In the genomic region with DNA sequence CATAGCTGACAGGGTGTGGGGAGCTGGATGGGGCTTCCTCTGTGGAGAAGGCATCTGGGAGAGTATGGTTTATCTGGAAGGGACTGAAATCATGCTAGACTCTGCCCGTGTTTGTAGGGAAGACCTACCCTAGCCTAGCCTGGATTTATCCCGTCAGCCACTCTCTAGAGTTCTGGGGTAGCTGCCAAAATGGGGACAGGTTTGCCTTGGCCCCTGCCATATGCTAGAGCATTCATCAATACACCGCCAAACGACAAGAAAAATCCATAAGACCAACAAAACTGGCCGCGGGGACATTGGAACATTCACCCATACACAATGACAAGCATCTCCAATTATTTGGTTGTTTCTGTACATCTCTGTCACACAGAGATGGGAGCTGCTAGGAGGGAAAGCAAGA, we compare ENCODE assay signal across 29 mouse cellular contexts.
DNase-seq lines count a peak whose midpoint lies in the region; ATAC-seq lines count a peak whose summit lies in the region.
"Had no signal": no experiment of that assay in that cellular context is flagged by ENCODE, and none has a peak within 500 bp of the region (broad histone marks: within the 10 kb centered on the region; RNA-seq: fewer than 3 reads in every experiment).

No protein-coding gene starts in this region.

- H3K4me2 ChIP-seq in embryonic facial prominence, embryonic 13.5 days = no peak overlapping the region
- H3K4me2 ChIP-seq in hindbrain, embryonic 13.5 days = no peak overlapping the region
- H3K4me2 ChIP-seq in neural tube, embryonic 11.5 days (ENCODE audit: low read depth) = no peak overlapping the region
- H3K4me2 ChIP-seq: embryonic facial prominence, embryonic 12.5 days; forebrain, embryonic 12.5 days; heart, embryonic 12.5 days; heart, embryonic 15.5 days; hindbrain, embryonic 12.5 days; intestine, embryonic 15.5 days had no signal

- no peak overlapping the region for H3K4me3 ChIP-seq in embryonic facial prominence, embryonic 13.5 days
- H3K4me3 ChIP-seq in embryonic facial prominence, embryonic 10.5 days = no peak overlapping the region
- no peak overlapping the region for H3K4me3 ChIP-seq in hindbrain, embryonic 10.5 days
- H3K4me3 ChIP-seq in hindbrain, embryonic 13.5 days = no peak overlapping the region
- H3K4me3 ChIP-seq in neural tube, embryonic 11.5 days (ENCODE audit: low read depth, low read length) = no peak overlapping the region
- H3K4me3 ChIP-seq: embryonic facial prominence, embryonic 12.5 days; erythroblast, embryonic 14.5 days; forebrain, embryonic 12.5 days; gastrocnemius, adult 2 months; heart, embryonic 12.5 days; heart, embryonic 15.5 days; hindbrain, embryonic 12.5 days; intestine, embryonic 15.5 days had no signal

- no peaks in the 10 kb centered on the region for H3K36me3 ChIP-seq in embryonic facial prominence, embryonic 13.5 days
- H3K36me3 ChIP-seq in embryonic facial prominence, embryonic 10.5 days (replicated peaks) = no peaks in the 10 kb centered on the region
- no peaks in the 10 kb centered on the region for H3K36me3 ChIP-seq in hindbrain, embryonic 10.5 days
- H3K36me3 ChIP-seq in hindbrain, embryonic 13.5 days = no peaks in the 10 kb centered on the region
- no peaks in the 10 kb centered on the region for H3K36me3 ChIP-seq in neural tube, embryonic 11.5 days (ENCODE audit: control insufficient read depth, insufficient read depth, low read length)
- H3K36me3 ChIP-seq: embryonic facial prominence, embryonic 12.5 days; forebrain, embryonic 12.5 days; G1E; heart, embryonic 12.5 days; heart, embryonic 15.5 days; hindbrain, embryonic 12.5 days; intestine, embryonic 15.5 days had no signal

- H3K9me3 ChIP-seq in embryonic facial prominence, embryonic 13.5 days = no peaks in the 10 kb centered on the region
- H3K9me3 ChIP-seq in embryonic facial prominence, embryonic 10.5 days = no peaks in the 10 kb centered on the region
- H3K9me3 ChIP-seq in hindbrain, embryonic 10.5 days = no peaks in the 10 kb centered on the region
- no peaks in the 10 kb centered on the region for H3K9me3 ChIP-seq in hindbrain, embryonic 13.5 days
- H3K9me3 ChIP-seq in neural tube, embryonic 11.5 days (ENCODE audit: control insufficient read depth, low read length) = no peaks in the 10 kb centered on the region
- H3K9me3 ChIP-seq: embryonic facial prominence, embryonic 12.5 days; forebrain, embryonic 12.5 days; heart, embryonic 12.5 days; heart, embryonic 15.5 days; hindbrain, embryonic 12.5 days; intestine, embryonic 15.5 days had no signal

- DNase-seq in embryonic facial prominence, embryonic 10.5 days (ENCODE audit: low spot score) = no peak
- DNase-seq in hindbrain, embryonic 10.5 days (ENCODE audit: low spot score) = no peak
- DNase-seq in neural tube, embryonic 11.5 days (ENCODE audit: low spot score) = no peak
- no peak for DNase-seq in neural tube, embryonic 10.5 days (ENCODE audit: extremely low spot score, low spot score)
- DNase-seq: adrenal gland, postnatal 14 days; B cell, adult 2 months; cerebellum, adult 11 months; cerebellum, adult 8-10 months; cerebellum, postnatal 14 days; forebrain, postnatal 0 days; gastrocnemius, adult 2 months; gastrocnemius, postnatal 14 days; heart, adult 11 months; heart, postnatal 10 days; heart, postnatal 4 days; kidney, adult 11 months had no signal

- 0 out of 2 replicates have a peak, but pooled peaks cover 3% of the 10 kb centered on the region for H3K27me3 ChIP-seq in embryonic facial prominence, embryonic 13.5 days
- H3K27me3 ChIP-seq in embryonic facial prominence, embryonic 10.5 days (replicated peaks; ENCODE audit: low read depth, poor library complexity, severe bottlenecking) = 0 out of 2 replicates have a peak, but pooled peaks cover 7% of the 10 kb centered on the region
- H3K27me3 ChIP-seq in hindbrain, embryonic 10.5 days (ENCODE audit: insufficient read depth, poor library complexity, severe bottlenecking) = peaks cover 16% of the 10 kb centered on the region
- H3K27me3 ChIP-seq in hindbrain, embryonic 13.5 days = no peaks in the 10 kb centered on the region
- H3K27me3 ChIP-seq in neural tube, embryonic 11.5 days (ENCODE audit: control insufficient read depth, insufficient read depth, low read length) = no peaks in the 10 kb centered on the region
- H3K27me3 ChIP-seq: CH12.LX; embryonic facial prominence, embryonic 12.5 days; forebrain, embryonic 12.5 days; heart, embryonic 12.5 days; heart, embryonic 15.5 days; intestine, embryonic 15.5 days; Patski had no signal

- no peak for ATAC-seq in embryonic facial prominence, embryonic 13.5 days (ENCODE audit: insufficient number of reproducible peaks, insufficient read depth, low FRiP score, low TSS enrichment, low read depth)
- ATAC-seq in hindbrain, embryonic 13.5 days (ENCODE audit: low FRiP score) = no peak
- no peak for ATAC-seq in neural tube, embryonic 11.5 days (ENCODE audit: insufficient read depth, low FRiP score, low TSS enrichment)
- ATAC-seq: forebrain, postnatal 0 days; hindbrain, embryonic 16.5 days; intestine, embryonic 15.5 days; Patski had no signal

- H3K9ac ChIP-seq in embryonic facial prominence, embryonic 13.5 days = no peak overlapping the region
- H3K9ac ChIP-seq in hindbrain, embryonic 13.5 days = no peak overlapping the region
- H3K9ac ChIP-seq in neural tube, embryonic 11.5 days (ENCODE audit: low read length) = no peak overlapping the region
- H3K9ac ChIP-seq: embryonic facial prominence, embryonic 12.5 days; forebrain, embryonic 12.5 days; forebrain, postnatal 0 days; heart, embryonic 12.5 days; heart, embryonic 15.5 days; hindbrain, embryonic 12.5 days; intestine, embryonic 15.5 days had no signal

- H3K27ac ChIP-seq in embryonic facial prominence, embryonic 13.5 days = 0 out of 2 replicates have a peak overlapping the region, but pooled peaks have one; percentile 72
- no peak overlapping the region for H3K27ac ChIP-seq in embryonic facial prominence, embryonic 10.5 days (replicated peaks)
- 0 out of 2 replicates have a peak overlapping the region, but pooled peaks have one; percentile 31 for H3K27ac ChIP-seq in hindbrain, embryonic 10.5 days
- H3K27ac ChIP-seq in hindbrain, embryonic 13.5 days = no peak overlapping the region
- H3K27ac ChIP-seq in neural tube, embryonic 11.5 days (ENCODE audit: low read depth, low read length) = 0 out of 2 replicates have a peak overlapping the region, but pooled peaks have one; percentile 3
- H3K27ac ChIP-seq: forebrain, embryonic 12.5 days; gastrocnemius, adult 2 months; heart, embryonic 15.5 days; hindbrain, embryonic 12.5 days had no signal

- WGBS in embryonic facial prominence, embryonic 13.5 days = 90% methylated on average over 6 of the region's 6 CpGs
- 89% methylated on average over 6 of the region's 6 CpGs for WGBS in embryonic facial prominence, embryonic 10.5 days
- 94% methylated on average over 6 of the region's 6 CpGs for WGBS in hindbrain, embryonic 10.5 days
- 75% methylated on average over 6 of the region's 6 CpGs for WGBS in hindbrain, embryonic 13.5 days
- WGBS in neural tube, embryonic 11.5 days = 88% methylated on average over 6 of the region's 6 CpGs

- peaks cover 57% of the 10 kb centered on the region for H3K4me1 ChIP-seq in embryonic facial prominence, embryonic 13.5 days
- H3K4me1 ChIP-seq in embryonic facial prominence, embryonic 10.5 days = peaks cover 36% of the 10 kb centered on the region
- H3K4me1 ChIP-seq in hindbrain, embryonic 10.5 days (replicated peaks) = peaks cover 38% of the 10 kb centered on the region
- peaks cover 32% of the 10 kb centered on the region for H3K4me1 ChIP-seq in hindbrain, embryonic 13.5 days (replicated peaks)
- peaks cover 7% of the 10 kb centered on the region; the same call in 1 of the 2 replicates for H3K4me1 ChIP-seq in neural tube, embryonic 11.5 days (ENCODE audit: control insufficient read depth, insufficient read depth, low read length)

Comparison
In these comparisons a context has a peak if more than half of its experiments do, and no peak if none do; other contexts are left out.
1. H3K27ac ChIP-seq: peak in embryonic facial prominence, embryonic 13.5 days (single experiment), hindbrain, embryonic 10.5 days (single experiment) and neural tube, embryonic 11.5 days (single experiment); none in embryonic facial prominence, embryonic 10.5 days (single experiment) and hindbrain, embryonic 13.5 days (single experiment).